Mouse (Mus musculus): ENCODE results near the gene Tmem234.

The Tmem234 gene

DNA sequence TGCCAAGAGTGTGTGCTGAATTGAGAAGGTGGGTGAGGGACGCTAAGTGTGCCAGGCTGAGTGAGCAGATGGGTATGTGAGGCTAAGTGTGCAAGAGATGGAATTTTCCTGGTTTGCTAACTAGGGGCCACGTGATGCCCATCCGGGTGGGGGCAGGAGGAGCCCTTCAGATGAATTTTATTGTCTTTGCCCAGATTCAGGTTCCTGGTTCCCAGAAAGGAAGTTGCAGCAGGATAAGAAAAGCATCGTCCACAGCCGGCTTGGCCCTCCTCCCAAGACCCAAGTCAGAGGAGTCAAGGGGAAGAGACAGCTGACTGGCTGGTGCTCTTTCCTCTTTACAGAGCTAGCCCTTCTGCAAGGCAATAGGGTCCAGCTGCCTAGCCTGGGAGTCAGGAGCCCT, 22.0 kb upstream of the Tmem234 start, which contains the start of gene Fam167b:
TSS of gene Fam167b (minus strand) at position 84 of the 400 bp plus-strand sequence.
- no peak for DNase-seq (ENCODE audit: low read depth, low spot score)

DNA sequence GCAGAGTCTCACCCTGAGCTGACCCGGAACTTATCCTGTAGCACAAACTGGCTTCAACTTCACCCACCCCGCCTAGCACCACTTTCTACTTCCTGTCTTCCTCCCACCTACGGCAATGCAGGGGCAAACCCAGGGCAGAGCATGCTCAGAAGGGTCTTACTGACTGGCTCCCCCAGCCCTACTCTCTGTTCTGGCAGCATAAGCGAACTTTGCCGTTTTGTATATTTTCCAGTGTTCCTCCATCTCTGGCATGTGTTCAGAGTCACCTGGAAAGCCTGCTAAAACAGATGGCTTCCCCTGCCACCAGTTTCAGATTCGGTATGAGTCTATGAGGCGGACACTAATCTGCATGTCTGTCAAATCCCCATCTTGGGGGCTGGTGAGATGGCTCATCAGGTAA, 20.1 kb upstream of the Tmem234 start:
- DNase-seq (ENCODE audit: low read depth, low spot score) = peak; percentile 75

DNA sequence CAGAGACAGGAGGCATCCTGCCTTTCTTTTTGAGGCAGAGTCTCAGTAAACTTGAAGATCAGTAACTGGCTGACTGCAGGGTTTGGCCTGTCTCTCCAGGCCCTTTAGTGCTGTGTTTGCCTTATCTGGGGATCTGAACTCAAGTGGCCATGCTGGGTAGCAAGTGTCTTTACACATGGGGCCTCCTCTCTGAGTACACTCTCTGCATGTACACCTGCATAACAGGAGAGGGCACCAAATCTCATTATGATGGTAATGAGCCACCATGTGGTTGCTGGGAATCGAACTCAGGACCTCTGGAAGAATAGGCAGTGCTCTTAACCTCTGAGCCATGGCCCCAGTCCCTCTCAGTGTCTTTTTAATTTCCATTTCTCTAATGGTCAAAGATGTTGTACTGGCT, 18.2 kb upstream of the Tmem234 start:
- peak; percentile 77 for DNase-seq (ENCODE audit: low read depth, low spot score)

DNA sequence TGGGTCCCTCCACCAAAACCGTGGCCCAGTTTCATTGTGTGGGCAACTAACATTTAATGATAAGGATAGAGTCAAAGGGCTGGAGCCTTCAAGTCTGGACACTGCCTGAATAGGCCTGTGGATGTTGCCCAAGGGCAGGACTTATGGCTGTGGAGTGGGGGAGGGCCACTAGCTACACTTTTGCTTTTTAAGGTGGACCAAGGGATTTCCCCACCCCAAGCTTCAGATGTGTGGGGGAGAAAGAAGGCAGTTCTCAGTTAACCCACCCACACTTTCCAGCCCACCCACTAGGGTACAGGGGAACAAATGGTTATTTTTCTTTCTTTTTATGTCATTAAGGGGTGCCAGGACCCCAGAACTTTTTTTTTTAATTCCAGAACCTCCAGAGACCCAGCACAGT, 16.1 kb upstream of the Tmem234 start:
- no peak for DNase-seq (ENCODE audit: low read depth, low spot score)

DNA sequence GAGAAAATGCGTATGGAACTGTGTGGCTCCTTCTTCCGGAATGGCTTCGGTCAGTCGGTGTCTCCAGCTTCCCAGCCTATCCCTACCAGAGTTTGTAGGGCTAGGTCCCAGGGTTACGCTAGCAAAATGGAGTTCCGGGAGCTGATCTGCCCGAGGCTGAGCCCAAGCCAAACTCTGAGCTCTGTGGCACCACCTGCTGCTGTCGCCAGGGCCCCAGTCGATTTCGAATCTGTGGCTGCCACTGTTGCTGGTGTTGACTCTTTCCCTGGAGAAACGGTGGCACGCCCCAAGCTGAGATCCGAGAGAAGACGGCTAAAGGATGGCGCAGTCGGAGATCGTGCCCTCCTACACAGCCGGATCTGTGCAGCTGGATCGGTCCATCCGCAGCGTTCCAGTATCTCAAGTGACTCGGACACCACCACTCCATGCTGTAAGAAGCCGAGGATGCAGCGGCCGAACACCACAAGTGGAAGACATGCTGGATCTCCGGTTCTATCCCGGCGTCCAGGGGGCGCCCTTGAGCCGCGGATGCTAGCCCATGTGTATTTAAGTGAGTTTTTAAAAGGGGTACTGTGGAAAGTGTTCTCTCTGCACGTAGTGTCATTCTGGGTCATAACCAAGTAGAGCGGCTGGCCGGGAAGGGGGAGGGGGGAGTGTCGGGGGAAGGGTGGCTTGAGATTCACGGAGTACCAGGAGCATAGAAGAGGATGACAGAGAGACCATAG, 15.4 kb upstream of the Tmem234 start:
- peak; percentile 93 for DNase-seq (ENCODE audit: low read depth, low spot score)

DNA sequence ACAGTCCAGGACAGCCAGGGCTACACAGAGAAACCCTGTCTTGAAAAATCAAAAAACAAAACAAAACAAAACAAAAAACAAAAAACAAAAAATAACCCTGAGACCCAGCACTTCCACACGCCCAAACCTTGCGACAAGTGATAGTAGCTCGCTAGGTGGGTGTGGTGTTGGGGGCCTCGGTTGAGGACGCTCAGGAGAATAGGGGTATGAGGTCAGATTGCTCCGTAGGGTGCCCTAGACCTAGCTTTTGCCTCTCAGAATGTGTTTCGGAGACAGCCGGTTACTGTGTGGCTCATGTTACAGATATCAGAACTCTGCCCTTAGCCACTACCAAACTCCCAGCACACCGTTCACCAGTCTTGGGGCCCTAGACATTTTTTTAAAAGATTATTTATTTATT, 14.7 kb upstream of the Tmem234 start:
- DNase-seq (ENCODE audit: low read depth, low spot score) = no peak

DNA sequence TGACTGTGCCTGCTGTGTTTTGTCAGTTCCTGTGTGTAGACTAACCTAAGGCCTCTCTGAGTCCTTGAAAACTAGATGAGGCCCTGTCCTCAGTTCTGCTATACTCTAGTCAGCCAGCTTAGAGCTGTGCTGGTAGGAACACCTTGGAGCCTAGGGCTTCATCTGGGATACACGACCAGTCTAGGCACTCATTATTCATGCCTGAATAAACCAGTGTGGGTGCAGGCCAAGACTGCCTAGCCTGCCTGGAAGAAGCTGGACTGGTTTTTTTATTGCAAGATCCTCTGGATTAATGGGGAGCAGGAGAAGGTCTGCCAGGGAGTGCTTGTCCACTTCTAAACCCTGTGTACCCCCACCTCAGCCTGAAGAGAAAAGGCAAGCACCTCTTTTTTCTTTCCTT, 13.5 kb upstream of the Tmem234 start:
- no peak for DNase-seq (ENCODE audit: low read depth, low spot score)

DNA sequence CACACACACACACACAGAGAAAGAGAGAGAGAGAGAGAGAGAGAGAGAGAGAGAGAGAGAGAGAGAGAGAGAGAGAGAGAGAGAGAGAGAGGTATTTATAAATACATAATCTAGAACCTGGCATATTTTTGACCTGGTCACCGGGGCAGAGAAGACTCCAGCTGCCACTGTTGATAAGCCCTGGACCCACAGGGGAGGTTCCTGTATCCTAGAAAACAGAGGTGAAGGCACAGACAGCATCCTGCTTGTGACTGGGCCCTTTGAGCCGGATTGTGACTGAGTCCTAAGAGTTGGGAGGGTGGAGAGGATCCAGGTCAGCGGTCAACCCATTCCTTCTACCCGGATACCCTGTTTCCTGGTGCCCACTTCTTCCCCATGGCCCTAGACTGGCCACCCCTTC, 11.6 kb upstream of the Tmem234 start:
- no peak for DNase-seq (ENCODE audit: low read depth, low spot score)

DNA sequence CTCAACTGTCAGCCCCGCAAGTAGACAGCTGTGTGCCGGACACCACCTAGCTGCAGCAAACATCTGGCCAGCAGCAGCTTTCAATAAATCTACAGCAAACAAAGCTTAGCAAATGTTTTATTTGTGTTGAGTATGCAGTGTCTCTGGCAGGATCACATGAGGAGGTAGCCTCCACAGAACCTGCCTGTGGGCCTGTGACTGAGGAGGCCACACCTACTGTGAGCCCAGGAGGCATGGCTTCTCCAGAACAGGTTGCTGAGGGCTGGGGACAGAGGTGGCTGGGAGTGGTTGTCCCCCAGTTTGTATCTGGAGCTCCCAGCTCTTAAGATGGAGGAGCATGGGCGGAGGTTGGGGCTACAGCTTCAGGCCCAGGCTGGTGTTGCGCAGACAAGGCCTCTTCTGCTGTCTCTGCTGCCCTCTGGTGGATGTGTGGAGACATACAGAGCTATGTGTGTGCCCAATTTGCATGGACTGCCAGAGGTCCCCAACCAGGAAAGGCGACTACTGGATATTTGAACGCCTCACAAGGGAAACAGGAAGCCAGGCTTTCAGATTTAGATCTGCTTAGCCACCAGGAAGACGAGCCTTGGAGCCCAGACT, 8.1 kb downstream of the Tmem234 start:
- DNase-seq (ENCODE audit: low read depth, low spot score) = peak; percentile 94

DNA sequence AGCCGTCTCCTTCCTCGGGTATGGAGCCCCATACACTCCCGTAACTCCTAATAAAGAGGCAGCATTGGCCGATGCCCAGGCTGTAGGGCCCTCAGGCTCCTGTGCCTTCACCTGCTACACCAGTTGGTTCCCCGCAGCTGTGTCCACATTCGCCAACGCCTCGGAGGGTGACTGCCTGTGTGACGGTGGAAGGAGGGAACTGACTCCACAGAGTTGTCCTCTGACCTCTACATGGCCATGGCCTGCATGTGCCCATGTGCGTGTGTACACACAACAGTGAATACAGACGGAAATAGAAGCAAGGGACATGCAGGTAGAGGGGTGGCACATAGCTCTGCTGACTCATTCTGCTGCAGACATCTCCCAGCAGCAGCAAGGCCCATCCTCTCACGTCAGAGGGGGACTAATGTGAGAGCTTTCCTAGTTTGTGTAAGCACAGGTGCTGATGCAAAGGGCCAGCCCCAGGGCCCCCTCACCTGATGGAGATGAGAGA, 8.7 kb downstream of the Tmem234 start:
- DNase-seq (ENCODE audit: low read depth, low spot score) = no peak

DNA sequence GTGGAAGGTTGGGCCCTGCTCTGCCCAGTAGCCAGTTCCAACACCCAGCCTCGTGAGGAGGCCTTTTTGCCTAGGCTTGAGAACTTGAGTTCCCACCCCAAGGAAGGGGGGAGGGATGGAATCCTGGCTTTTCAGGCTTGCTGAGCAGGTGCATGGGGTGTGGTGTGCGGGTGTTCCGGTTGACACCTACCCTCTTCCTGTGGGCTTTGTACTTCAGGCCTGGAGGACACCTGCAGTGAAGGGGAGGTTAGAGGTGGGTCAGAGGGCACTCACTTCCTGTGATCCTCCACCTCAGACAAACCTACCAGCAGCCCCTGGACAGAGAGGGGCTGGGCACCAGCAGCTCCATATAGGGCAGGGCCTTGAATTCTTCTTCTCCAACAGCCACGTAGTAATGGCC, 9.6 kb downstream of the Tmem234 start:
- peak; percentile 80 for DNase-seq (ENCODE audit: low read depth, low spot score)

DNA sequence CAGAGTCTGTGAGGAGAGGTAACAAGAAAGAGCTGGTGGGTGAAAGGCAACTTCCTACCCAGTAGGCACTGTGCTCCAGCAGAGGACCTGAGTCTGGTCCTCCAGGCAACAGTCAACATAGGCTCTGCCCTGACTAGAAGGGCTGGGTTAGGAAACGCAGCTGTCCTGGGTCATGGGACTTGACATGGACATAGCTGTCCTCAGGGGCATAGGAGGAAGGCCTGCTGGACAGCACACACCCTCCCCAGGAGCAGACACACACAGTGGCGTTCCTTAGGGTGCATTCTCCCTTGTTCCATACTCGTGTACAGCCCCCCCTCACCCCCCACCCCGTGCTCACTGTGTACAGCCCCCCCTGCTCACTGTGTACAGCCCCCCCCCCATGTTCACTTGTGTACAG, 10.0 kb downstream of the Tmem234 start:
- no peak for DNase-seq (ENCODE audit: low read depth, low spot score)

DNA sequence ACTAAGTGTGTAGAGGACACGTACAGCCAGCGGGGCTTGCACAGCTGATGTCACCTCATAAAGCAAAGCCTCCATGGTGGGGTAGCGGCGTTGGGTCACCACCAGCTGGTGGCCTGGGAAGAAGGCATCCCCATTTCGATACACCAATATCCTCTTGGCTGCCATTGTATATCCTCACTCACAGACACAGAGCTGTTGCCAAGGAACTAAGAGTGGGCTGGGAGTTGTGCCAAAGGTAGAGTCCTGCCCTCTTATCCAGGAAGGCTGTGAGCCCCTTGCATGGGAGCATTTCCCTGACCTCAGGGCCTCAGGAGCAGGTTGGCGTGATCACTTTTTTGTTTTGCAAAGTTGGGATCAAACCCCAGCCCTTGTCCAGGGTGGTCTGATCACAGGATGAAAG, 13.6 kb downstream of the Tmem234 start, which contains the start of gene Dcdc2b:
TSS of gene Dcdc2b (minus strand) at position 165 of the 400 bp plus-strand sequence.
- no peak for DNase-seq (ENCODE audit: low read depth, low spot score)

DNA sequence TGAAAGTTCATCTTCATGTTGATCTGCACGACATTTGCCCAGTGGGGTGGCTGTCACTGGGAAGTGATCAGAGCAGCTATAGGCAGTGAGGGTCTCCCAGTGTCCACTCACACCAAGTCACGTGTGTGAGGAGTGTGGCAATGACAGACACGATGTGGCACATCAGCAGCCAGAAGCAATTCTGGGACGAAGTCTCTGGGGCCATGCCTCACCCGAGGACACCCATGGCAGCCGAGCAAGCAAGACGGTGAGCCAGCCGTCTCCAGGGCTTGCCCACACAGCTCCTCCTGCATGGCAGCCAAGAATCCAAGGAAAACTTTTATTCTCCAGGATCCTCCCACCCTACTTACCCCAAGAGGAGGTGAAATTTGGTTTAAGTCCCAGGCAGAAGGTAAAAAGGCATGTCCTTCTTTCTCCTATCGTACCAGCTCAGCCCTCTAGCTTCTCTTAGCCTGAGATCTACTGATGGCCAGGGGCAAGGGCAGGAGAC, 15.4 kb downstream of the Tmem234 start:
- no peak for DNase-seq (ENCODE audit: low read depth, low spot score)

DNA sequence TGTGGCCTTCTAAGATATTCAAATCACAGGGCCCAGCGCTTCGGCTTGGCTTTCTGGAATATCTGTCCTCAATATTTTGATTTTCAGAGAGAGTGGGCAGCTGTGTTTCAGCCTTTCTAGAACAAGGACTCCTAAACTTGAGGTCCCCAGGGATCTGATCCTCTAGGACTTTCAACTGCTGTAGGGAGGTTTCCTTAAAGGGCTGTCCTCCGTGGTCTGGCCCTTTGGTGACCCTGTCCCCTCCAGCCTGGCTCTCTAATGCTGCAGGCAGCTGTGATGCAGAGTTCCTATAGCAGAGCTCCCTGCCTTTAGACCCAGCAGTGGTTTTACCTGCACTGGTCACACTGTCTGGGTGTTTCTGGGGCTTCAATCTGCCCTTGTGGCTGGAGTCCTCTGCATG, 16.2 kb downstream of the Tmem234 start:
- DNase-seq (ENCODE audit: low read depth, low spot score) = no peak

DNA sequence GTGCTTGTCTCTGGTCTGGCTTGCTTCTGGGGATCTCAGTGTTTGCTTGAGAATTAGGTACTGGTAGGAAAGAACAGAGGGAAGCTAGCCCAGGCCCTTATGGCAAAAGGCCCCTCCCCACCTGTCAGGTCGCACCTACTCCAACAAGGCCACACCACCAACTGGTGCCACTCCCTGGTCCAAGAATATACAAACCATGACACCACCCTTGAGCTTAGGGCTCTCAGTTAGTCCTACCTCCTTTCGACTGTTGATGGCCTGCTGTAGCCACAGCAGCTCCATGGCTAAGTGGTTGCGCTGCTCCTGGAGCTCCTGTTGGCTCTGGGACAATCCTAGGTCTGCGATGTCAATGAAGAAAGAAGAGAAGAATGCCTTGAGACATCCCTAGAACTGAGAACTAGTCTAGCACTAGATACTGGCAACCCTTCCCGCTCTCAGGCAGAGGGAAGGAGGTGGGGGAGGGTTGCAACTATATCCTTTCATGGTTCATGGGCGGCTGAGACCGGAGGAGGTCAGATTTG, 16.7 kb downstream of the Tmem234 start:
- no peak for DNase-seq (ENCODE audit: low read depth, low spot score)

DNA sequence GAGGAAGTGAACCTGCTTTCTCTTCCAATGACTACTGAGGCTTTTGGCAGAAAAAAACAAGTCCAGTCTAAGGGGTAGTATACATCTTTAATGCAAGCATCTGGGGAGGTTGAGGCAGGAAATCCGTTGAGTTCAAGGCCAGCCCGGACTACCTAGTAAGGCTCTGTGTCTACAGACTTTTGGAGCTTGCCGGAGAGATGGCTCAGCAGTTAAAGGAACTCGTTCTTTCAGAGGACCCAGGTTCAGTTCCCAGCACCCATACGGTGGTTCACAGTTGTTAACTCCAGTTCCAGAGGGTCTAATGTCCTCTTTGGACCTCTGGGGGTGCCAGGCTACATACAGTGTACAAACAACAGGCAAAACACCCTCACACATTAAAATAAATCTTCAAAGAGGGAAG, 17.6 kb downstream of the Tmem234 start:
- DNase-seq (ENCODE audit: low read depth, low spot score) = no peak

DNA sequence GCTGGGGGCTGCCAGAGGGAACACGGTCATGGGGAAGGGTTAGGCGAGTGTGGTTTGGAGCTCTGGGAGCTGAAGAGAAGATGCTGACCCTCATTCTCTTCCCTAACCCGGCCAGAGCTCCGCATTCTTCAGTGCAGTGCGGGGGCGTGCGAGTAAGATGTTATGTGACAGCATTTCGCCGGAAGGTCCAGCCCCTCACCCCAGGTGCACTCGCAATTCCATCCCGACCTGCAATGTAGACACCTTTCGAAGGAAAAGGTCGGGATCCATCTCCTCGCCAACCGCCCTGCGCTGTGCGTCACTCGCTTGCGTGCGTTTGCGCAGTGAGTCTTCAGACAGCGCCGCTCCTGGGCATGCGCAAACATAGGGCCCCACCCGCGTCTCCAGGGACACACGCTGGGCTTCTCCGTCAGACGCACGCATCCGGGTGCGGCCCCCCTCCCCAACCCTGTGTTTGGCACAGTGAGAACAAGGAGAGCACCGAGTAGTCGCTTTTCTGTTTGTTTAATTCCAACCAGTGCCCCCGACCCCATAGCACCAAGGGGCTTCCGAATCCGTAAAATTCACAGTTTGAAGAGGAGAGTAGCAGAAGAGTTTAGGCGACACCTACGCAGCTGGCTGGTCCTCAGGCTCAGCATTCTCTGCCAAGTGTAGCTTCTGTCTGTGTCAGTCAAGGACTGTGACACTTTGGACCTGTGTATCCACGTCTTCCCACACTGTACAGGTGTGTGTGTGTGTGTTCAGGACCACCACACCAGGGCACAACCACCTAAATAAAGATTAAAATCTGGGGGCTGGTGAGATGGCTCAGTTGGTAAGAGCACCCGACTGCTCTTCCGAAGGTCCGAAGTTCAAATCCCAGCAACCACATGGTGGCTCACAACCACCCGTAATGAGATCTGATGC, 18.6 kb downstream of the Tmem234 start, which contains the start of gene Iqcc:
TSS of gene Iqcc (minus strand) at position 314 of the 906 bp plus-strand sequence.
- peak; percentile 94 for DNase-seq (ENCODE audit: low read depth, low spot score)

DNA sequence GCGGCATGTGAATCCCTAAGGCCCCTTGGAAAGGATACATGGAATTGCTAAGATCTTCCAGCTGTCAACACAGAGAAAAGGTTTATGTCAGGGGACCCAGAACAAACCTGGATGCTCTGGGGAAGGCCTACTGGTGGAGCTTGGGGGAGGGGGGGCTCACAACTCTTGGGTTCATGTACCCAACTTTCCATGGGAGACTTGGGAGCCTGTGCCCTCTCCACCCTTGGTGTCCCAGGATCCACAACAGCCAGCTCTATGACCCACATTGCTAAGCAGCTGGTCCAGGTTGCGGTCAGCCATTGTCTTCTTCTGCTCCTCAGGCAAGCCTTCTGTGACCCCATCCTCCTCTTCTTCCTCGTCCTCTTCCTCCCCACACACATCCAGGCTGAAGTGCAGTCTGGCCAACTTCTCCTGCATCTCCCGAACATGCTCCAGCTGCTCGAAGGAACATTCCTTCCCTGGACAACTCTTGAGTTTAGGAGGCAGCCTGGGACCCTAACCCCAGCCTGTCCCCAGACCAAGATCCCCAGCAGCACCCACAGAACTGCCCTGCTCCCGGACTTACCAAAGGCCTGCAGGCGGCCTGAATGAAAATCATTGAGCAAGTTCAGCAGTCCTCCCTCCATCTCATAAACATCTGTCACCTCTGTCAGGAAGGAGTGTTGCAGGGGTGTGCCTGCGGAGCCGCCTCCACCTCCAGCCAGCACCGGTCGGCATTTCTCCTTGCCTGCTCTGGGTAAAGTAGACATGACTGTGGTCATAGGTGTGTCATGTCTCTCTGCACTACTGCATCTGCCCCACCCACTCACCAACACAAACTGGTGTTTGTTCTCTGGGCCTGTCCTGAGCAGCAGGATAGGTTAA, 20.2 kb downstream of the Tmem234 start:
- no peak for DNase-seq (ENCODE audit: low read depth, low spot score)

DNA sequence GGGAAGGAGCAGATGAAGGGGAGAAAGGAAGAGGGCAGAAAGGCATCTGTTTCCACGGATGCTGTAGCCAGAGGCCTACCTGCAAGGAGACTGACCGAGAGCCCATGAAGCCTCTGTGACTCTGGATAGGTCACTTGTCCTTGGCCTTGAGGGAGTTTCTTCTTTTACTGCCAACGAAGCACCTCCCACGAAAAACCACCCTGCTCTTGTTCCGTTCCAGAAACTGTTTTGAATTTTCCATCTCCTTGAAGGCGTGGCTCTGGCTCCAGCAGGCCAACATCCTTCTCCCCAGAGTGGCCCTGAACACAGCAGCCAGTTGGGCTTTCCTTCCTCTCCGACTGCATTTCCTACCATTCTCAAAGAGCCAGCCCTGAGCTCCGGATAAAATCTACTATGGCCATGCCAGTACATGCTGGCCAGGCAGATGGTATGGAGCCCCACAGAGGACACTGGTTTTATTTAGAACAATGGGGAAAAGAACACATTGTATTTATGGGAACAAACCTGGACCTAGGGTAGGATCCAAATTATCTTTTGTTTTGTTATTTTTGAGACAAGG, 20.9 kb downstream of the Tmem234 start:
- DNase-seq (ENCODE audit: low read depth, low spot score) = no peak

Measured in ZHBTc4 (cell line).